Mouse (Mus musculus): ENCODE measurements around the gene Scamp4. TPM values are rescaled to one million over a fixed set of nuclear protein-coding genes. Genes with fewer than 3 reads are reported as not detected.

Gene Scamp4
- total and polyA plus RNA-seq, 2 experiments from 2014 or later, result 43.2 to 69.1 TPM

DNA sequence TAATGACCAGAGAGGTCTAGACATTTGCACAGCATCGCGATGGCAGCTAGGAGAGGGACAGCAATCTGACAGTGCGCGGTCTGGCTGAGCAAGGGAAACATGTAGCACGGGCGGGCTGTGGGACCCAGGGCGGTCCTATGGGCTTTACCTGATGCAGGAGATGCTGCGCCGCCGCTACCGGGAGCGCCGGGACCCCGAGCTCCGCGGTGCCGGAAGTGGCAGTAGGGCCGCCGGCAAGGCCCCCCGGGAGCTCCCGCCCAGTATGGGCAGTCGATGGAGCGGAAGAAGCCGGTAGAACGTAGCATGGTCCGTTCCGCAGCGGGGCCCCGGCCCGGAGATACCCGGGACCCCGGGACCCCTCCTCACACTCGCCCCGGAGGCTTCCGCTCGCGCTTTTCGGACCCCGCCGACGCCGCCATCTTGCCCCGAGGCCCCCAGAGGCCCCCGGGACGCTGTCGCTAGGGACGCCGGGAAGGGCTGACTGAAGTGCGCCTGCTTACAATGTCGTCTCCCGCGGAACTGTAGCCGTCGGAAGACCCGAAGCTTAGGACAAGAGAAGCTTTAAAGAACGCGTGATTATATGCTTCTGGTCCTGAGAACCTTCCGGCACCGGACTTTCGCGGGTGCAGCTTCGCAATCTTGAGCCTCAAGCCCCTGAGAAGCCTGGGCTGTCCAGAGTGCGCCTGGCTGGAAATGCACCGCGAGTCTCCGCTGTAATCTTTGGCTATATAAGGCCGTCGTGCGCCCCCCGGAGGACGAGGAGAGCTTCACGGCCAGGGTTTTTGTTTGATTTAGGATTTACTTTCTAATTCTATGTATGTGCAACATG, 41.3 kb upstream of the Scamp4 start, which contains the start of gene Rexo1:
Gene Rexo1, minus strand, starts transcription at position 445 of the 829 bp plus-strand sequence.
- peak; percentile 86 for TF ChIP-seq CTCF (IDR thresholded peaks at IDR 0.05; ENCODE audit: low read depth)
- H3K9ac ChIP-seq (replicated peaks; ENCODE audit: low read length), result peak within 1 kb of the TSS; percentile 98
- H3K9me3 ChIP-seq (ENCODE audit: low read length), result no peaks in the 10 kb centered on the region
- peak within 1 kb of the TSS; percentile 100 for H3K4me3 ChIP-seq (ENCODE audit: low read length)
- peak within 1 kb of the TSS; percentile 94 for H3K27ac ChIP-seq
- H3K27me3 ChIP-seq (ENCODE audit: insufficient read depth, low read length), result no peaks in the 10 kb centered on the region
- under 1% methylated on average over 71 of the region's 72 CpGs for WGBS
- peaks cover 9% of the 10 kb centered on the region for H3K4me1 ChIP-seq (ENCODE audit: insufficient read depth, low read length)
- ATAC-seq (peak; percentile 88), DNase-seq (ENCODE audit: low spot score) (peak; percentile 97)
- H3K36me3 ChIP-seq (ENCODE audit: insufficient read depth, low read length), result no peaks in the 10 kb centered on the region
- H3K4me2 ChIP-seq (ENCODE audit: low read depth, low read length), result peak within 1 kb of the TSS; percentile 86

DNA sequence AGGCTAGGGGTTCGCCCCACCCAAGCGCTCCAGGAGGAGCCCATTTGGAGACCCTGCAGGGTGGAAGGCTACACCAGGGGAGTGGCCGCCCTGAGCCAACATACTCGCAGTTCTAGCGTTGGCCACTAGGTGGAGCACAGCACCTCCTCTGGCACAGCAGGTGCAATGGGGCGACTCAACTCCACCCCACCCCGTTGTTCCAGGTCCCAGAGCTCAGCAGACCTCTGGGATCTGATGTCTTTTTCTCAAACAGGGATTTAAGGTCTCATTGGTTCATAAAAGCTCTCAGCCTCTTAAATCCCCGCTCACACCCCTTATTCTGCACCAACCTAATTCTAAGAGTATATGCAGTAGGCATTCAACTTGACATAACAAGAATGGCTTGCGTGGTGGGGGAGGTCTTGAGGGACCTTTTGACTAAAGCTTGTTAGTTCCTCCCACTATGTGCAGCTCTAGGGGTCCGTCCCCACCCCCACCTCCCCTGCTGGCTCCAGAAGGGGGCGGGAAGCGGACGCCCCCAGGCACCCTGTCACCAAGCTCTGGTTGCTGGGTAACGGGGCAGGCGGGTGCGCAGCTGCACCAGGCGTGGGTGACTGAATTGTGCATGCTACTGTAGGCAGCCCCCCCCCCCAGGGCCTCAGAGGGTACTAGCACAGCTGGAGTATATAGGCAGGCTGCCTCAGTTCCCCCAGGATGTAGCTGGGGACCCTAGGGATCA, 36.1 kb upstream of the Scamp4 start:
- peak; percentile 98 for TF ChIP-seq CTCF (IDR thresholded peaks at IDR 0.05; ENCODE audit: low read depth)
- H3K27me3 ChIP-seq (ENCODE audit: insufficient read depth, low read length), result no peaks in the 10 kb centered on the region
- ATAC-seq, result peak; percentile 50
- no peak overlapping the region for H3K9ac ChIP-seq (replicated peaks; ENCODE audit: low read length)
- WGBS, result 12% methylated on average over 17 of the region's 17 CpGs
- peak overlapping the region; percentile 46 for H3K27ac ChIP-seq
- peak; percentile 87 for DNase-seq (ENCODE audit: low spot score)
- H3K36me3 ChIP-seq (ENCODE audit: insufficient read depth, low read length), result peaks cover 6% of the 10 kb centered on the region; the same call in 1 of the 2 replicates
- H3K4me3 ChIP-seq (ENCODE audit: low read length), result no peak overlapping the region
- peaks cover 14% of the 10 kb centered on the region for H3K4me1 ChIP-seq (ENCODE audit: insufficient read depth, low read length)
- H3K4me2 ChIP-seq (ENCODE audit: low read depth, low read length), result peak overlapping the region; percentile 42; the same call in 1 of the 2 replicates
- H3K9me3 ChIP-seq (ENCODE audit: low read length), result no peaks in the 10 kb centered on the region

DNA sequence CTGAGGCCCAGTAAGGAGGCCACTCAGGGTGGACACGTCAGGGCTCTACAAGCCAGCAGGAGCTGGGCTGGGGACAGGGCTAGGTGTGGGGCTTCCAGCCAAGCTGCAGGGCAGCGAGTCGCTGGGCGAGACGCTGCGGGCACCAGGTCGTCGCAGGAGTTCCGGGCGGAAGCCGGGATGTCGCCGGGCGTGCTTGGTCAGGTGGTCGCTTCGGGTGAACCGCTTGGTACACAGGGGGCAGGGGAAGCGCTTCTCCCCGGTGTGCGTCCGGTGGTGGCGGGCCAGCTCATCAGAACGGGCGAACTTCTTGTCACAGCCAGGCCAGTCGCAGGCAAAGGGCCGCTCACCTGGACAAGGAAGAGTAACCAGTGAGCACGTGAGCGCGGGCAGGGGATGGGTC, 33.8 kb upstream of the Scamp4 start:
- Histone ChIP-seq H3K27me3 (ENCODE audit: insufficient read depth, low read length) (no peaks in the 10 kb centered on the region), H3K9me3 (ENCODE audit: low read length) (no peaks in the 10 kb centered on the region), H3K4me2 (ENCODE audit: low read depth, low read length) (no peak overlapping the region), H3K4me3 (ENCODE audit: low read length) (no peak overlapping the region), H3K9ac (replicated peaks; ENCODE audit: low read length) (no peak overlapping the region), H3K27ac (no peak overlapping the region), H3K4me1 (ENCODE audit: insufficient read depth, low read length) (peaks cover 18% of the 10 kb centered on the region), H3K36me3 (ENCODE audit: insufficient read depth, low read length) (peaks cover 6% of the 10 kb centered on the region; the same call in 1 of the 2 replicates)
- 95% methylated on average over 29 of the region's 29 CpGs for WGBS
- DNase-seq (ENCODE audit: low spot score), result no peak
- no peak for ATAC-seq
- TF ChIP-seq CTCF (IDR thresholded peaks at IDR 0.05; ENCODE audit: low read depth), result no peak

- peak; percentile 18 for DNase-seq (ENCODE audit: low spot score)
- Histone ChIP-seq H3K4me2 (ENCODE audit: low read depth, low read length) (no peak overlapping the region), H3K4me3 (ENCODE audit: low read length) (no peak overlapping the region), H3K4me1 (ENCODE audit: insufficient read depth, low read length) (peaks cover 24% of the 10 kb centered on the region), H3K27me3 (ENCODE audit: insufficient read depth, low read length) (no peaks in the 10 kb centered on the region), H3K27ac (no peak overlapping the region), H3K9ac (replicated peaks; ENCODE audit: low read length) (no peak overlapping the region), H3K36me3 (ENCODE audit: insufficient read depth, low read length) (peaks cover 6% of the 10 kb centered on the region; the same call in 1 of the 2 replicates), H3K9me3 (ENCODE audit: low read length) (no peaks in the 10 kb centered on the region)
- ATAC-seq, result no peak
- WGBS, result 49% methylated on average over 10 of the region's 10 CpGs
- TF ChIP-seq CTCF (IDR thresholded peaks at IDR 0.05; ENCODE audit: low read depth), result no peak
Measured at GRCm38 (mm10) chr10:80569664-80570066, 33.0 kb upstream of the Scamp4 start.

DNA sequence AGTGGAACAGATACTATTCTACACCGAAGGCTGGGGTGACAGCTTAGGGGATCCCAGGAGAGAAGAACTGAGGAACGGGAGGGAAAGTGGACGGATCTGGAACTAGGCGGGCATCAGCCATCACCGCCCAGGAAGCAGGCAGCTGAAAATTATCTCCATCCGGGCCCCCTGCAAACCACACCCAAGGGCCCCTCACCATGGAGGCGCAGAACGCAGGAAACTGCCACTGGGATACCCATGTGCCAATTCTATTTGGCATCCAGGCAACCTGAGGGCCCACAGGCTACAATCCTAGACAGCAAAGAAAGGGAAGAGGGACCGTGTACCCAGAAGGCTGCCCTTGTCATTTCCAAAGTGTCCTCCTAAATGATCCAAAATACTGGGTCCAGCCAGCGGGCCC, 32.3 kb upstream of the Scamp4 start:
- H3K36me3 ChIP-seq (ENCODE audit: insufficient read depth, low read length), result peaks cover 6% of the 10 kb centered on the region; the same call in 1 of the 2 replicates
- H3K4me3 ChIP-seq (ENCODE audit: low read length), result no peak overlapping the region
- H3K27ac ChIP-seq, result peak overlapping the region; percentile 62
- peaks cover 27% of the 10 kb centered on the region for H3K4me1 ChIP-seq (ENCODE audit: insufficient read depth, low read length)
- peak overlapping the region; percentile 47; the same call in 1 of the 2 replicates for H3K4me2 ChIP-seq (ENCODE audit: low read depth, low read length)
- H3K9me3 ChIP-seq (ENCODE audit: low read length), result no peaks in the 10 kb centered on the region
- peak overlapping the region; percentile 35; the same call in 1 of the 2 replicates for H3K9ac ChIP-seq (replicated peaks; ENCODE audit: low read length)
- 82% methylated on average over 10 of the region's 10 CpGs for WGBS
- ATAC-seq (no peak), DNase-seq (ENCODE audit: low spot score) (no peak)
- TF ChIP-seq CTCF (IDR thresholded peaks at IDR 0.05; ENCODE audit: low read depth), result no peak
- no peaks in the 10 kb centered on the region for H3K27me3 ChIP-seq (ENCODE audit: insufficient read depth, low read length)

- no peak for TF ChIP-seq CTCF (IDR thresholded peaks at IDR 0.05; ENCODE audit: low read depth)
- 18% methylated on average over 28 of the region's 30 CpGs for WGBS
- H3K9me3 ChIP-seq (ENCODE audit: low read length), result no peaks in the 10 kb centered on the region
- peak; percentile 72 for DNase-seq (ENCODE audit: low spot score)
- ATAC-seq, result peak; percentile 66
- no peaks in the 10 kb centered on the region for H3K27me3 ChIP-seq (ENCODE audit: insufficient read depth, low read length)
- peaks cover 33% of the 10 kb centered on the region for H3K4me1 ChIP-seq (ENCODE audit: insufficient read depth, low read length)
- H3K4me3 ChIP-seq (ENCODE audit: low read length), result peak overlapping the region; percentile 11
- peak overlapping the region; percentile 47 for H3K4me2 ChIP-seq (ENCODE audit: low read depth, low read length)
- H3K9ac ChIP-seq (replicated peaks; ENCODE audit: low read length), result peak overlapping the region; percentile 35; the same call in 1 of the 2 replicates
- peaks cover 6% of the 10 kb centered on the region; the same call in 1 of the 2 replicates for H3K36me3 ChIP-seq (ENCODE audit: insufficient read depth, low read length)
- H3K27ac ChIP-seq, result peak overlapping the region; percentile 62
Measured at GRCm38 (mm10) chr10:80570871-80571836, 31.5 kb upstream of the Scamp4 start.

Data from hindbrain, postnatal 0 days (tissue).